Mouse (Mus musculus): ENCODE results near the gene Ugt1a2.
"Not testable (repeated sequence)": the region's sequence is repeated elsewhere in the genome, so short reads cannot be mapped to it uniquely, and the experiment has no call there.

DNA sequence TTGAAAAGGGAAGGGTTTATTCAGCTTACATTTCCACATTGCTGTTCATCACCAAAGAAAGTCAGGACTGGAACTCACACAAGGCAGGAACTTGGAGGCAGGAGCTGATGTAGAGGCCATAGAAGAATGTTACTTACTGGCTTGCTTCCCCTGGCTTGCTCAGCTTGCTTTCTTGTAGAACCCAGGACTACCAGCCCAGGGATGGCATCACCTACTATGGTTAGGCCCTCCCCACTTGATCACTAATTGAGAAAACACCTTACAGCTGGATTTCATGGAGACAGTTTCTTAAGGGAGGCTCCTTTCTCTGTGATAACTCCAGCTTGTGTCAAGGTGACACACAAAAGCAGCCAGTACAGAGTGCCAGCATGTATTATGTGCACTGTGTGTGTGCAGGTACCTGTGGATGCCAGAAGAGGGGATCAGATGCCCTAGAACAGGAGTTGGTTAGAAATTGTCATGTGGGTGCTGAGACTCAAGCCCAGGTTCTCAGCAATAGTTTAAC, 22.7 kb downstream of the Ugt1a2 start:
- TF ChIP-seq CTCF (IDR thresholded peaks at IDR 0.05; ENCODE audit: control insufficient read depth, insufficient read depth, insufficient read length); MAX (IDR thresholded peaks at IDR 0.05): not testable (repeated sequence)
